ENCODE assay signal across 19 mouse cellular contexts in the genomic region with DNA sequence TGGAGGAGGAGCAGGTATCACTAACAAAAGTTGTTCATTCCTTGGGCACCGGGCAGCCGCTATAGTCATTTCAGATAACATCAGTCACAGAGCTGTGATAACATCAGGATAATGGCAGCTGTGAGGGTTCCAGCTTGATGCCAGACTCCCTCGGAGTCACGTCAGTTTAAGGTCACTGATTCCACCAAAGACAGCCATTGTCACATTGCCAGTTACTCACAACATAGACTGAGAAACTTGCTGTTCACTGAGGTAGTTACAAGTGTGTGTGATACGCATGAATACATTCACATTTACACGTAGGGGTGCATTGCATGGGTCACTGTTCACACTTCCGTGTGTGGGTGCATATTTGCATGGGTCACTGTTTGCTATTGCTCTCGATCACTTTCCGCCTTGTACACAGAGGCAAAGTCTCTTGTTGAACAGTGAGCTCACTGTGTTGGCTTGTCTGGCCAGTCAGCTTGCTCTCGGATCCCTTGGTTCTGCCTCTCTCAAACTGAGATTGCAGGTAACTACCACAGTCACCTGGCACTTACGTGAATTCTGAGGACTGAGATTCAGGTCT.
DNase-seq lines count a peak whose midpoint lies in the region; ATAC-seq and TF ChIP-seq lines count a peak whose summit lies in the region.
"Had no signal": no experiment of that assay in that cellular context is flagged by ENCODE, and none has a peak within 500 bp of the region (broad histone marks: within the 10 kb centered on the region; RNA-seq: fewer than 3 reads in every experiment).

No protein-coding gene starts in this region.

- no peak for TF ChIP-seq EP300 in lung, postnatal 0 days (IDR thresholded peaks at IDR 0.05)

- no peaks in the 10 kb centered on the region for H3K9me3 ChIP-seq in lung, postnatal 0 days (ENCODE audit: low read length)
- no peaks in the 10 kb centered on the region for H3K9me3 ChIP-seq in kidney, embryonic 14.5 days (ENCODE audit: control insufficient read depth, low read length)
- H3K9me3 ChIP-seq: forebrain, embryonic 13.5 days; heart, embryonic 13.5 days; hindbrain, embryonic 15.5 days; intestine, embryonic 15.5 days; liver, embryonic 13.5 days; midbrain, embryonic 12.5 days; neural tube, embryonic 13.5 days had no signal

- no peaks in the 10 kb centered on the region for H3K36me3 ChIP-seq in lung, postnatal 0 days (ENCODE audit: insufficient read depth, low read length)
- H3K36me3 ChIP-seq in kidney, embryonic 14.5 days (ENCODE audit: control insufficient read depth, insufficient read depth, low read length) = no peaks in the 10 kb centered on the region
- H3K36me3 ChIP-seq: heart, embryonic 13.5 days; hindbrain, embryonic 15.5 days; intestine, embryonic 15.5 days; liver, embryonic 13.5 days; midbrain, embryonic 12.5 days; neural tube, embryonic 13.5 days had no signal

- WGBS in lung, postnatal 0 days = 58% methylated on average over 11 of the region's 11 CpGs
- 50% methylated on average over 11 of the region's 11 CpGs for WGBS in kidney, embryonic 14.5 days

- no peak overlapping the region for H3K4me2 ChIP-seq in lung, postnatal 0 days (replicated peaks; ENCODE audit: low read depth, low read length)
- H3K4me2 ChIP-seq in kidney, embryonic 14.5 days (replicated peaks; ENCODE audit: low read depth, low read length) = no peak overlapping the region
- H3K4me2 ChIP-seq: forebrain, embryonic 13.5 days; heart, embryonic 13.5 days; hindbrain, embryonic 15.5 days; intestine, embryonic 15.5 days; liver, embryonic 13.5 days; midbrain, embryonic 12.5 days; neural tube, embryonic 13.5 days had no signal

- no peak for TF ChIP-seq CTCF in lung, postnatal 0 days (IDR thresholded peaks at IDR 0.05)

- H3K9ac ChIP-seq in lung, postnatal 0 days (replicated peaks; ENCODE audit: low read depth) = no peak overlapping the region
- H3K9ac ChIP-seq in kidney, embryonic 14.5 days (ENCODE audit: low read depth, low read length) = no peak overlapping the region
- H3K9ac ChIP-seq: forebrain, embryonic 13.5 days; heart, embryonic 13.5 days; hindbrain, embryonic 15.5 days; intestine, embryonic 15.5 days; liver, embryonic 13.5 days; midbrain, embryonic 12.5 days; neural tube, embryonic 13.5 days had no signal

- H3K27ac ChIP-seq in lung, postnatal 0 days (ENCODE audit: low read length) = no peak overlapping the region
- H3K27ac ChIP-seq in kidney, embryonic 14.5 days (ENCODE audit: low read depth, low read length) = no peak overlapping the region
- H3K27ac ChIP-seq: forebrain, embryonic 13.5 days; gastrocnemius, adult 2 months; heart, embryonic 13.5 days; hindbrain, embryonic 15.5 days; intestine, embryonic 15.5 days; liver, embryonic 13.5 days; midbrain, embryonic 12.5 days; neural tube, embryonic 13.5 days had no signal

- peak; percentile 5 for DNase-seq in kidney, adult 18-20 months
- DNase-seq in kidney, postnatal 10 days = no peak
- DNase-seq in lung, postnatal 0 days (ENCODE audit: low spot score) = peak; percentile 44
- DNase-seq in lung, postnatal 4 days = no peak
- peak; percentile 53 for DNase-seq in retina, embryonic 14.5 days (ENCODE audit: low spot score)
- no peak for DNase-seq in thymus, postnatal 14 days
- no peak for DNase-seq in frontal cortex, postnatal 10 days (ENCODE audit: low spot score in 2 of 2)
- DNase-seq: cerebellum, adult 2 months; gastrocnemius, adult 2 months; heart, adult 11 months; liver, embryonic 13.5 days; spleen, adult 18-20 months had no signal

- H3K4me3 ChIP-seq in lung, postnatal 0 days (ENCODE audit: low read depth, low read length) = no peak overlapping the region
- H3K4me3 ChIP-seq in kidney, embryonic 14.5 days (ENCODE audit: low read length) = no peak overlapping the region
- H3K4me3 ChIP-seq: forebrain, embryonic 13.5 days; gastrocnemius, adult 2 months; heart, embryonic 13.5 days; hindbrain, embryonic 15.5 days; intestine, embryonic 15.5 days; liver, embryonic 13.5 days; midbrain, embryonic 12.5 days; neural tube, embryonic 13.5 days had no signal

- no peaks in the 10 kb centered on the region for H3K27me3 ChIP-seq in lung, postnatal 0 days (replicated peaks; ENCODE audit: insufficient read depth, low read length)
- H3K27me3 ChIP-seq in kidney, embryonic 14.5 days (ENCODE audit: control insufficient read depth, insufficient read depth, low read length) = no peaks in the 10 kb centered on the region
- H3K27me3 ChIP-seq: forebrain, embryonic 13.5 days; heart, embryonic 13.5 days; hindbrain, embryonic 15.5 days; intestine, embryonic 15.5 days; liver, embryonic 13.5 days; midbrain, embryonic 12.5 days; neural tube, embryonic 13.5 days had no signal

- peak; percentile 35; the same call in 1 of the 2 replicates for ATAC-seq in lung, postnatal 0 days
- ATAC-seq in kidney, embryonic 14.5 days (ENCODE audit: low FRiP score, low TSS enrichment) = peak; percentile 70; the same call in 1 of the 2 replicates
- ATAC-seq: forebrain, embryonic 13.5 days; intestine, embryonic 15.5 days had no signal

- H3K4me1 ChIP-seq in lung, postnatal 0 days (ENCODE audit: insufficient read depth, low read depth, low read length) = no peaks in the 10 kb centered on the region
- no peaks in the 10 kb centered on the region for H3K4me1 ChIP-seq in kidney, embryonic 14.5 days (ENCODE audit: control insufficient read depth, insufficient read depth, low read length)
- H3K4me1 ChIP-seq: forebrain, embryonic 13.5 days; hindbrain, embryonic 15.5 days; intestine, embryonic 15.5 days; liver, embryonic 13.5 days; midbrain, embryonic 12.5 days; neural tube, embryonic 13.5 days had no signal

Comparison
In these comparisons a context has a peak if more than half of its experiments do, and no peak if none do; other contexts are left out.
1. DNase-seq: peak in kidney, adult 18-20 months (single experiment), lung, postnatal 0 days (single experiment) and retina, embryonic 14.5 days (single experiment); none in kidney, postnatal 10 days (single experiment), lung, postnatal 4 days (0 of 2), thymus, postnatal 14 days (single experiment) and frontal cortex, postnatal 10 days (0 of 2).